Mouse (Mus musculus): Measurements from ENCODE around the gene Plekhf1. TPM values are rescaled to one million over a fixed set of nuclear protein-coding genes. Genes with fewer than 3 reads are reported as not detected.

Plekhf1 gene
- 2.7 and 2.8 TPM in 2 replicates for polyA plus RNA-seq (2012; rRNA removed)

GRCm38 (mm10) chr7:38227900-38228298 lies at the start of gene Plekhf1:
Plekhf1 (minus strand) TSS chr7:38228016.
- Histone ChIP-seq H3K27me3 (ENCODE audit: control insufficient read depth, insufficient read depth, low read length) (no peaks in the 10 kb centered on the region), H3K36me3 (ENCODE audit: control insufficient read depth, insufficient read depth, low read length) (no peaks in the 10 kb centered on the region), H3K4me1 (ENCODE audit: control insufficient read depth, insufficient read depth, low read length) (peaks cover 27% of the 10 kb centered on the region), H3K27ac (ENCODE audit: control insufficient read depth, insufficient read depth, low read depth, low read length) (peak within 1 kb of the TSS; percentile 92), H3K4me3 (ENCODE audit: control insufficient read depth, low read depth, low read length) (peak within 1 kb of the TSS; percentile 91)
- no peak for TF ChIP-seq CTCF (IDR thresholded peaks at IDR 0.05; ENCODE audit: control insufficient read depth, insufficient read depth, insufficient replicate concordance, low read depth, low read length)
- peak; percentile 89 for TF ChIP-seq POLR2A (IDR thresholded peaks at IDR 0.05; ENCODE audit: control insufficient read depth, low read depth, low read length)

GRCm38 (mm10) chr7:38272551-38272950 lies 44.7 kb upstream of the Plekhf1 start:
- H3K27me3 ChIP-seq (ENCODE audit: control insufficient read depth, insufficient read depth, low read length): no peaks in the 10 kb centered on the region
- peaks cover 2% of the 10 kb centered on the region for H3K4me1 ChIP-seq (ENCODE audit: control insufficient read depth, insufficient read depth, low read length)
- no peak for TF ChIP-seq CTCF (IDR thresholded peaks at IDR 0.05; ENCODE audit: control insufficient read depth, insufficient read depth, insufficient replicate concordance, low read depth, low read length)
- no peak for TF ChIP-seq POLR2A (IDR thresholded peaks at IDR 0.05; ENCODE audit: control insufficient read depth, low read depth, low read length)
- no peaks in the 10 kb centered on the region for H3K36me3 ChIP-seq (ENCODE audit: control insufficient read depth, insufficient read depth, low read length)
- no peak overlapping the region for H3K27ac ChIP-seq (ENCODE audit: control insufficient read depth, insufficient read depth, low read depth, low read length)
- no peak overlapping the region for H3K4me3 ChIP-seq (ENCODE audit: control insufficient read depth, low read depth, low read length)

GRCm38 (mm10) chr7:38271859-38272258 lies 44.0 kb upstream of the Plekhf1 start:
- peaks cover 2% of the 10 kb centered on the region for H3K4me1 ChIP-seq (ENCODE audit: control insufficient read depth, insufficient read depth, low read length)
- H3K27ac ChIP-seq (ENCODE audit: control insufficient read depth, insufficient read depth, low read depth, low read length): no peak overlapping the region
- peaks cover 2% of the 10 kb centered on the region for H3K36me3 ChIP-seq (ENCODE audit: control insufficient read depth, insufficient read depth, low read length)
- no peaks in the 10 kb centered on the region for H3K27me3 ChIP-seq (ENCODE audit: control insufficient read depth, insufficient read depth, low read length)
- TF ChIP-seq POLR2A (IDR thresholded peaks at IDR 0.05; ENCODE audit: control insufficient read depth, low read depth, low read length) (no peak), CTCF (IDR thresholded peaks at IDR 0.05; ENCODE audit: control insufficient read depth, insufficient read depth, insufficient replicate concordance, low read depth, low read length) (no peak)
- H3K4me3 ChIP-seq (ENCODE audit: control insufficient read depth, low read depth, low read length): peak overlapping the region; percentile 38

GRCm38 (mm10) chr7:38271511-38271811 lies 43.6 kb upstream of the Plekhf1 start:
- H3K36me3 ChIP-seq (ENCODE audit: control insufficient read depth, insufficient read depth, low read length): peaks cover 2% of the 10 kb centered on the region
- peak overlapping the region; percentile 100 for H3K4me3 ChIP-seq (ENCODE audit: control insufficient read depth, low read depth, low read length)
- H3K27me3 ChIP-seq (ENCODE audit: control insufficient read depth, insufficient read depth, low read length): no peaks in the 10 kb centered on the region
- H3K4me1 ChIP-seq (ENCODE audit: control insufficient read depth, insufficient read depth, low read length): peaks cover 2% of the 10 kb centered on the region
- peak overlapping the region; percentile 86 for H3K27ac ChIP-seq (ENCODE audit: control insufficient read depth, insufficient read depth, low read depth, low read length)
- TF ChIP-seq CTCF (IDR thresholded peaks at IDR 0.05; ENCODE audit: control insufficient read depth, insufficient read depth, insufficient replicate concordance, low read depth, low read length) (no peak), POLR2A (IDR thresholded peaks at IDR 0.05; ENCODE audit: control insufficient read depth, low read depth, low read length) (no peak)

GRCm38 (mm10) chr7:38270703-38271510 lies 43.1 kb upstream of the Plekhf1 start, which contains the start of gene Pop4:
Pop4 (minus strand) TSS chr7:38271423.
- Histone ChIP-seq H3K4me1 (ENCODE audit: control insufficient read depth, insufficient read depth, low read length) (peaks cover 2% of the 10 kb centered on the region), H3K36me3 (ENCODE audit: control insufficient read depth, insufficient read depth, low read length) (peaks cover 2% of the 10 kb centered on the region), H3K4me3 (ENCODE audit: control insufficient read depth, low read depth, low read length) (peak within 1 kb of the TSS; percentile 100), H3K27ac (ENCODE audit: control insufficient read depth, insufficient read depth, low read depth, low read length) (peak within 1 kb of the TSS; percentile 86), H3K27me3 (ENCODE audit: control insufficient read depth, insufficient read depth, low read length) (no peaks in the 10 kb centered on the region)
- TF ChIP-seq CTCF (IDR thresholded peaks at IDR 0.05; ENCODE audit: control insufficient read depth, insufficient read depth, insufficient replicate concordance, low read depth, low read length) (no peak), POLR2A (IDR thresholded peaks at IDR 0.05; ENCODE audit: control insufficient read depth, low read depth, low read length) (peak; percentile 94)

- Histone ChIP-seq H3K36me3 (ENCODE audit: control insufficient read depth, insufficient read depth, low read length) (peaks cover 11% of the 10 kb centered on the region), H3K4me1 (ENCODE audit: control insufficient read depth, insufficient read depth, low read length) (peaks cover 2% of the 10 kb centered on the region), H3K27me3 (ENCODE audit: control insufficient read depth, insufficient read depth, low read length) (no peaks in the 10 kb centered on the region), H3K4me3 (ENCODE audit: control insufficient read depth, low read depth, low read length) (no peak overlapping the region), H3K27ac (ENCODE audit: control insufficient read depth, insufficient read depth, low read depth, low read length) (peak overlapping the region; percentile 68)
- TF ChIP-seq POLR2A (IDR thresholded peaks at IDR 0.05; ENCODE audit: control insufficient read depth, low read depth, low read length) (no peak), CTCF (IDR thresholded peaks at IDR 0.05; ENCODE audit: control insufficient read depth, insufficient read depth, insufficient replicate concordance, low read depth, low read length) (peak; percentile 46; the same call in 1 of the 2 replicates)
These were observed 39.3 kb upstream of the Plekhf1 start for GRCm38 (mm10) chr7:38267006-38267680.

- TF ChIP-seq CTCF (IDR thresholded peaks at IDR 0.05; ENCODE audit: control insufficient read depth, insufficient read depth, insufficient replicate concordance, low read depth, low read length) (no peak), POLR2A (IDR thresholded peaks at IDR 0.05; ENCODE audit: control insufficient read depth, low read depth, low read length) (no peak)
- no peaks in the 10 kb centered on the region for H3K4me1 ChIP-seq (ENCODE audit: control insufficient read depth, insufficient read depth, low read length)
- H3K4me3 ChIP-seq (ENCODE audit: control insufficient read depth, low read depth, low read length): no peak overlapping the region
- no peak overlapping the region for H3K27ac ChIP-seq (ENCODE audit: control insufficient read depth, insufficient read depth, low read depth, low read length)
- H3K27me3 ChIP-seq (ENCODE audit: control insufficient read depth, insufficient read depth, low read length): no peaks in the 10 kb centered on the region
- H3K36me3 ChIP-seq (ENCODE audit: control insufficient read depth, insufficient read depth, low read length): peaks cover 10% of the 10 kb centered on the region
These were observed 34.6 kb upstream of the Plekhf1 start for GRCm38 (mm10) chr7:38262406-38262805.

All from testis, adult 2 months (tissue).